Mouse (Mus musculus): ENCODE measurements around the gene Ddx6.
A peak's percentile ranks its signal among the peaks of the same experiment; 100 is the strongest.
"Not testable (repeated sequence)": the region's sequence is repeated elsewhere in the genome, so short reads cannot be mapped to it uniquely, and the experiment has no call there.

The Ddx6 gene

DNA sequence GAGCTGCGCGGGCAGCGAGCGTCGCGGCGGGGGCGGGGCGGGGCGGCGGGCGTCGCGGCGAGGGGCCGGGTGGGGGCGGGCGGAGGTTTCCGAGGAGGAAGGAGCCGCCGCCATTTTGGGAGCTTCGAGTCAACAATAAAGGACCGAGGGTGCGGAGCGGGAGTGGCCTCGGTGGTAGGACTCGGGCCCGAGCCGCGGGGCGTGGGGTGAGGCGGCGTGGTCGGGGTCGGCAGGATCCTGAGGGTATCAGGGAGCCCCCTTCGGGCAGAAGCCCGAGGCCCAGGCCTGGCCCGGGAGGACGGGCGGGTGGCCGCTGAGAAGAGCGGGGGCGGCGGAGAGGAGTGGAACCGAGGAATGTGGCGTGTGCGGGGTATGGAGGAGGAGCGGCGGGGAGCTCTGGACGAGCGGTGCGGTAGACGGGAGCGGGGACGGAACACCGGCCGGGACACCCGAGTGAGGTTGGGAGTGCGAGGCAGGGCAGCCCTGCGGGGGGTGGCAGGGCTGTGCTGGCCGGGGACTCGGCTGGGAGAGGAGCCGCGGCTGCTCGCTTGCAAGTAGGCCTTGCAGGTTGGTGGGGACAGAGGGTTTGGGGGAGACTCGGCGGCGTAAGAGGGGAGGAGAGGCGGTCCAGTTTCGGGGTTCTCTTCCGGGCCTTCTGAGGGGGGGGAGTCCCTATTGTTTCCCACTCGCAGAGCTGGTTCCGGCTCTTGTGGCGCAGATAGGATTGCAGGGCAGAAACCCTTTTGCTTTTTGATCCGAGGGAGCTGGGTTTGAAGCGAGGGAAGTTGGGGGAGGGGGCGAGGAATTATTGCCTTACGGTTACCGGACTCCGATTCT is at the start of gene Ddx6:
Gene Ddx6, plus strand, starts transcription at position 114 of the 837 bp plus-strand sequence.
- peak; percentile 81 for DNase-seq (ENCODE audit: low read depth, low spot score)

DNA sequence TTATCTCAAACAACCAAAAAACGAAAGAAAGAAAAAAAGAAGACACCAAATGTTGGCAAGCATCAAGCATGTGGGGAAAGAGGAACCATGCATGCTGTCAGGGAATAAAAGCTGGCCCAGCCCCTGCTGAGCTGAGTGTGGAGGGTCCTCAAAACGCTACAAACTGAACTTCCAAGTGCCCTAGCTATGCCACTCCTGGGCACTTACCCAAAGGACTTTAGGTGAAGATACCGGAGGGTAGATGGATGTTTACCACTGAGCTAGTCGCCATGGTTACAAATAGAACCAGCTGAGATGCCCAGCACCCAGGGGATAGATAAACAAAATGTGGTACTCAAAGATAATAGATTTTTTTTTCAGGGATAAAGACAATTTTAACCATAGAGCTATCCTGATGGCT is 43.1 kb upstream of the Ddx6 start, which contains the start of gene Cxcr5:
Gene Cxcr5, minus strand, starts transcription at position 281 of the 400 bp plus-strand sequence.
- DNase-seq (ENCODE audit: low read depth, low spot score), result no peak

DNA sequence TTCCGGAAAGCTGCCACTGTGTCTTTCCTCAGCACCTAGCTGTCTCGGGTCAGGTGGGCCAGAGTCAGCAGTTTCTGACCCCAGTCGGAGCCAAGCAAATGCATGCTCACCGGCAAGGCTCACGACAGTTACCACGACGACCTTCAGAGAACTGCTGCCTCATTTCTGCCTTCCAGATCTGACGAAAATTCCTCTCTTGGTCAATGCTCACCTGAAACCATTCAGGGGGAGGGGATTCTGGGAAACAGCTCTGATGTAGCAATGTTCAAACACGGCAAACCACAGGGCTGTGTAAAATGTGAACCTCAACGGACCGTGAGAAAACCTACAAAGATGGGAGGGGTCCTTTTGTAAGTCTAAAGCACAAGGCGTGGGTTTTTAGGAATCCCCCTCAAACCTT is 41.8 kb upstream of the Ddx6 start:
- peak; percentile 49 for DNase-seq (ENCODE audit: low read depth, low spot score)

DNA sequence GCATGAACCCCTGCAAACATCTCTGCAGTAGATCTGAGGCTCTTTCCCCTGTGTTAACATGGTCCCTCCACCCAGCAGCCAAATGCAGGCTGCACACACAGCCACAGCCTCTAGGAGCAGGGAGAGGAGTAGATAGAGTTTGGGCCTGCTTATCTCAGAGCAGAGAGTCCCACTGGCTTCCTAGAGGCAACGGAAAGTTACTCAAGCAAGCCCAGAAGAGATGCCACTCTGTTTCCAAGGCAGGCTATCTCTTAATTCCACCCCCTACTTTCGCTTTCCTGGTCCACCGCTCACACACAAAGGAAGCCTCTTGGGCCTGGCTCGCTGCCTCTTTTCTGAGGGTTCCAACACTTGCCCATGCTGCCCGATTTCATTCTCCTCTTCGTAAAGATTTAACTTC is 39.3 kb upstream of the Ddx6 start:
- no peak for DNase-seq (ENCODE audit: low read depth, low spot score)

DNA sequence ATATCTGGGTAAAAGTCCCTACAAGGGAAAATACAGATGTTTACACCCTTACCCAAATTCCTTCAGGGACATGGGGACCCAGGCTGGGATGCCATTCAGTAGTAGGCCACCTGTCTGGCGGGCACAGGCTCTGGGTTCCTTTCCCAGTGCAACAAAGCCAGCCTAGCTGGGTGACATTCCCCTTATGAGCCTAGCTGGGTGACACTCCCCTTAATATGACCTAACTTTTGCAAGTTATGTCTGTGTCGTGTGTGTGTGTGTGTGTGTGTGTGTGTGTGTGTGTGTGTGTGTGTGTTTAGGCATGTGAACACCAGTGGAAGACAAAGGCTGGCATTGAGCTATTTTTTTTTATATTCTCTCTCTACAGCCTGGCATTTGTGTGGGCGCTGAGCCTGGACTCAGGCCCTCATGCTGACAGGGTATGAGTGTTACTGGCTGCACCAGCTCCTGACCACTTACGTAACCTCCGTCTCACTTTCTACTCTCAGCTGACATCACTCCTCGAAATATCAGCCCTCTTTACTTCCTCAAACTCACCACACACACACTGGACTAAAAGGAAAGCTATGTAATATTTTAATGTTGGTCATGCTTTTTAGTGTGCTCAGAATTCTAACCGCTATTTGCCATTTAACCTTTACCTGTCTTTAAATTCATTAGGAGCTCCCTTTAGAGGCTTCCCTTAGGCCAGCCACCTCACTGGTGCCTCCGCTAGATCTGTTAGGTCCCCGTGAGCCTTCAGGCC is 37.2 kb upstream of the Ddx6 start:
- DNase-seq (ENCODE audit: low read depth, low spot score), result no peak

DNA sequence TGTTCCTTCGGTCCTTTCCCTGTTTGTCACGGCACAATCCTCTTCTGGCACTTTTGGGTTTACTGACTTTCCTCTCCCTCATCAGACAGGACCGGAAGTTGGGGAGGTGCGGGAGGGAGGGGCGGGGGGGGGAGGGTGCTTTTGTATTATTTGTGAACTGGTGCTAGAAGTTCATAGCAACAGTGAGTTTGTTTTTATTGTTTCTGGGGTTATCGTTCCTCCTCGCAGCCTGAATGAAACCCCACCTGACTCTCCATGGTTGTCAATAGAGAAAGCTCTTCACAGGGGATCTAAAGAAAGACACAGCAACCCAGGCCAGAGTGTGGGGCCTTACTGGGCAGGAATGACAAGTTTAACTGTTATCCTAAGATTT is 36.6 kb upstream of the Ddx6 start:
- no peak for DNase-seq (ENCODE audit: low read depth, low spot score)

DNA sequence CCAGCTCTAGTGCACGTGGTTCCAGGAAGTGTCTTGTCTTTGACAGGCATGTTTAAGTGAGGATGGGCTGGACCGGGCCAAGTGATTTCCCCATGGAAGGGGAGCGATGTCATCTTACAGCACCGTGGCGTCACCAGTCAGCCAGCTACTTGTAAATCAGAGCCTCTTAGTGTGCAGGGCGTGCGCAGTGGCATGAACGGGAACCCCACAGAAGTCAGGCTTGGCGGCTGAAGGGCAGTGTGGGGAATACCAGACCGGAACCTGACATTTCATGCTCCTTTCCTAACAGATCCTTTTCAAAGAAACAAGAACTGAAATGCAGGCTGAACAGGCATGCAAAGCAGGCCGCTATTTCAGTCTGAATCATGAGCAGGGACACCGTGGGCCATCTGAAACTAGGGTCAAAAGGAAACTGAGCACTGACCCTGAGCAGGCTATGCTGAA is 33.7 kb upstream of the Ddx6 start:
- no peak for DNase-seq (ENCODE audit: low read depth, low spot score)

DNA sequence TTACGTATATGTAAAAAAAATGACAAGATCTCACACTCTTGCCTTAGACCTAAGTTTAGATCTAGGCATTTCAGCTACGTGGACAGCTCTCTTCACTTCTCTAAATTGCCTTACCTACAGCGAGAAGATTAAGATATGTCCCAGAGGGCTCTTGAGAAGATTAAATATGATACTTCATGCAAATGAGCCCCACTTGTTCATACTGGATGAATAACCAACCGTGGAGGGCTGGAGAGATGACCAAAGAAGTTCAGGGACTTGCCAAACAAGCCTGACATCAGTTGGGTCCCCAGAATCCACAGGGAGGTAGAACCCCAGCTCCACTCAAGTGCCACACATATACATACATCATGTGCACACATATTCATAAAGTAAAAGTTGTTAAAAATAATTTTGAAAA is 31.4 kb upstream of the Ddx6 start:
- no peak for DNase-seq (ENCODE audit: low read depth, low spot score)

DNA sequence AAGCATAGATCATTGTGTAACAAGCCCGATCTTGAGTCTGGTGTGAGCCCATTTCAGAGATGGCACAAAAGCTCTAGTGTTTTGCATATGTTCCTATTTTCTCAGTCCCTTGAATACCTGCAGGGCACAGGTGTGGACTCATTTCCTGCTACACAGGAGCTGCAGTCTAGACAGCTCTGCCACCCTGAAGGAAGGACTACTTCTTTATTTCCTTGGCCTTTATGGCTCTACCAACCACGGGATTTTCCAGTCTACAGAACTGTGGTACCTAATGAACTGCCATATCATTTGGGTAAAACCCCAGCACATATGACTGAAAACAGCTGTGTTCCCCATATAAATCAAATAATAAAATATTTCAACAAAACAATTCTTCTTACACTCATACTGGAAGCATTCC is 29.6 kb upstream of the Ddx6 start:
- DNase-seq (ENCODE audit: low read depth, low spot score), result no peak

DNA sequence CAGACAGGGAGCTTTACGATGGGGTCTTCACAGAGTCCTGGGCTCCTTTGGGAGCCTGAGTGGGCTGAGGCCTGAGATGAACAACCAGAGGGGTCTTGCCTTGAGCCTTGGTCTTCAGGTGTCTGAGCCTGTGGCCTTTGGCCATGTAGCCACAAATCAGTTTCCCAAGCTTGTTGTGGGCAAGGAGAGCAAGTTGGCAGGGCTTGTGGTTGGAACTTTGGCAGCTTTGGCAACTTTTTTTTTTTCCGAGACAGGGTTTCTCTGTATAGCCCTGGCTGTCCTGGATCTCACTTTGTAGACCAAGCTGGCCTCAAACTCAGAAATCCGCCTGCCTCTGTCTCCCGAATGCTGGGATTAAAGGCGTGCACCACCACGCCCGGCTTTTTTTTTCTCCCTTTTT is 28.6 kb upstream of the Ddx6 start:
- not testable (repeated sequence) for DNase-seq (ENCODE audit: low read depth, low spot score)

DNA sequence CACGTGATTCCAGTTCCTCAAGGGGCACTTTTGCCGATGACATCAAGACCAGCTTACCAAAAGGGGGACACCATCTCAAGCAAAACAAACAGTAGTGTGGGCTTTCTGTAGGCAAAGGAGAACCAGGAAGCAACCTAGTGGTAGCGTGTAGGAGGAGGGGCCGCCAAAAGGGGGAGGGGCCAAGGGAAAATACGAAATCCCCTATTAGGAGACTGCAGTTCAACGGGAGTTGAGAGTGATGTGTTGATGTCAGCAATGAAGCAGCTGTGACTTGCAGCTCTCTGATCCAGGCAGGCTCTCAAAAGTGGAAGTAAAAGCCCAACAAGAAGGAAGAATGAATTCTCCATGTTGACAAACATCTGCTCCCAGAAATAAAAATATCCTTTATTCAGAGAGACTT is 25.3 kb upstream of the Ddx6 start:
- peak; percentile 71 for DNase-seq (ENCODE audit: low read depth, low spot score)

DNA sequence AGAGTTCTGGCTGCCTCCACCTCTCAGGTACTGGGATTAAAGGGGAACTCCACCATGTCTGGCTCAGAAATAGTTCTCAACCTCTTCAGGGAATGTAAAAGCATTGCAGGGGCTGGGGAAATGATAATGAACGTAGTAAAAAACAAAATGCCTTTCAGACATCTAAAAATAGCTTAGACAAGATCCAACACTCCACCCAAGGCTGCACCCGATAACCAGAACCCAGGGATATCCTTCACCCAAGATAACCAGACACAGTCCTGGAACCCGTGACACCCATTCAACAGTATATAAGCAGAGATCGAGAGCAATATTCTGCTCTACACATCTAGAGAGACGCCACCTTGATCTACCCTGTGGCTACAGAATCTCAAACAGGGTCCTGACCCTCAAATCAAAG is 24.6 kb upstream of the Ddx6 start:
- DNase-seq (ENCODE audit: low read depth, low spot score), result no peak

DNA sequence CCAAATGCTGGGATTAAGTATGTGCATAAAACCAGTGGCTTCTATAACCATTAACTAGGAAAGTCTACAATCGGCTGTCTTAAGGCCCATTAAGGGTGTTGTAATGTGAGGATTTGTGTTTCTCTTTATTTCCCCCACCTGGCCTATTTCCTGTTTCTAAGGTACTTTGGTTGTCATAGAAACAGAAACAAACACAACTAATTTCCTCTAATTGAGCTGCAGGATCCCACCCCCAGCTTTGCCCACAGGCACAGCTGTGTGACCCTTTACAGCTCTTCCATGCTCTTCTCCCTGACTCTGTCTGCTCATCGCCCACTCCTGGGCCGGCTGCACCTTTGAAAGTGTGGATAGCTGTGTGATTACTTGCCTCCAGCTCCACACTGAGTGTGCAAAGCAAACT is 23.3 kb upstream of the Ddx6 start:
- no peak for DNase-seq (ENCODE audit: low read depth, low spot score)

DNA sequence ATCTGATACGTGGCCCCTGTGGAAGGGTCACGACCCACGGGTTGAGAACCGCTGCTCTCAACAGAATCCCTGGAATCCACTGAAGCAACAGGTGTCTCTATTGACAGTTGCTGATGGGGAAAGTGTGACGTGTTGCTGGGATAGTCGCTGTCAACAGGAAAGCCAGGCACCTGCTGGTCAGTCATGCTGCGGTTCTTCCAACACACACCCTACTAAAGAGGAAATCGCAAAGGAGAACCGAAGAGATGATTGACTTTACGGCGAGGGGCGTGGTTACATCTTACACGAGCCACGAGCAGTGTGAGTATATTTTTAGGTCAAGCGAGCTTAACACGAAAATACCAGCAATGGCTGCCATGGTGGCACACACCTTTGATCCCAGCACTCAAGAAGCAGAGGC is 22.3 kb upstream of the Ddx6 start:
- DNase-seq (ENCODE audit: low read depth, low spot score), result no peak

DNA sequence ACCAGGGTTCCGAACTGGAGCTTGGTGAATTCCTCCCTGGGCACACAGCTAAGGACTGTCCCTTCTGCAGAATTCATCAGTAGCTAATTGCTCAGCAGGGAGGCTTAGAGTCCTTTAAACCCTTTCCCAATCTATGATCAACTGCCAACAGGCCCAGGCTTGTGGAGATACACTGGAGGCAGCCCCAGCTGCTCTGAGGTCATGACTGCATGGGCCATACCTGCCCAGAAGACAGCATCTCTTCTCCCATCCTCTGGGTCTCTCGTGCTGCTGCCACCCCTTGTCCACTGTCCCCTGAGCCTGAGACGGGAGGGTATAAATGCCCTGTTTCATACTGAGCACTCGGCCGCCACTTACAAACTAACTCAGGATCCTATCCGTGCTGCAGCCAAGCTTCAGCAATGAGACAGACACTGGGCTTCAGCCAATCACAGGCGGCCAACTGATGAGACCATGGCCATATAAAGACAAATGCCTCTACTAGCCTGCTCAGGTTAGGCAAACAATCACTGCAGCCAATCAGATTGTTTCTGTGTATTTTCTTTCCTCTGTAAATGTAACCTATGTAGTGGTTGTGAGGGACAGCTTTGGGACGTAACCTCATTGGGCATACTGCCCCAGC is 17.9 kb upstream of the Ddx6 start:
- peak; percentile 51 for DNase-seq (ENCODE audit: low read depth, low spot score)

DNA sequence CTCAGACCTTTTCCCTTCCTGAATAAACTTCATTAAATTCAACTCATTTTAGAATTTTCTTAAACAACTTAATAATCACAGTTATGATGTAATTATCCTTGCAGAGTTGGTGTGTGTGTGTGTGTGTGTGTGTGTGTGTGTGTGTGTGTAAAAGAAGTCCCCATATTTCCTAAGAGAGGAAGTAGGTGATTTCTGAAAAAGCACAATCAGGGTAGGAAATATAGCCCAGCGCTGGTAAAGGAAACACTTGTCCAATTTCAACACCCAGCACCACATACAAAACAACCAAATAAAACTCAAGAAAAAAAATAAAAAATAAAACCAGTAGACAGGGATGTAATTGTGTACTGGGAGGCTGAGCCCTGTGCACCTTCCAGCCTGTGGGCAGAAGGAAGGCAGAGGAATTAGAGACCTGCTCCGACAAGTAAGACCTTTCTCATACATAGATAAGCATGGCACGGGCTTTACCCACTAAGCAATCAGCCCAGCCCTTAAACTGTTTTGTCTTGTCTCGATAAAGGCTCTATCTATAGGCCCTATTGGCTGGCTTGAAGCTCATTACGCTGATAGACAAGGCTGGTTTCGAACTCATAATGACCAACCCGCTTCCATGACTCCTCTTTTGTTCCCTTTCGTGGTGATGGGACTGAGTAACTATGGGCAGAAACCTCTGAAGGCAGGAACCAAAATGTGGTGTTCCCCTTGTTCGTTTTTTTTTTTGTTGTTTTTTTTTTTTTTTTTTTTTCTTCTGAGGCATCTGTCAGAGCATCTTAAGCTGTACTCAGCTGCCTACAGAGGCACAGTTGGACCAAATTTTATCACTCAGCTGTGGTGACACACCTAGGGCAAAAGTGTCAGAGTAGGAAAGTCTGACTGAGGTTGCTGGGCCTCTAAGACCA is 17.2 kb upstream of the Ddx6 start:
- no peak for DNase-seq (ENCODE audit: low read depth, low spot score)

DNA sequence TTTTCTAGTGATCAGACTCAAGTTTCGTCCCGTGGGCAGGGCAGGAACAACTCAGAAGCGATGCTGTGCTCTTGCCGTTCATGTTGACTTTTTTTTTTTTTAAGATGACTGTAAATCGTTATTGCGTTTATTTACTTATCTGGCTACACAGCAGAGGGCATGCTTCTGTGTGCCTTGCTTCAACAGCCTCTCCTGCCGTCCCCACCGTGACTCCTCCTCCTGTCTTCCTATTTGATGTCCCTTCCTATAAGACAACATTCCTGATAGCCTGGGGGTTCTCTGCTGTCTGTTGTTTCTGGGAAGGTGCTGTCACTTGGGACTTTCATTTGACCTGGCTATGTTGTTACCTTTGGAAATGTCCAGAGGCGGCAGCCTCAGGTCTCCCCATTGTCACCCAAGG is 16.1 kb upstream of the Ddx6 start:
- peak; percentile 46 for DNase-seq (ENCODE audit: low read depth, low spot score)

DNA sequence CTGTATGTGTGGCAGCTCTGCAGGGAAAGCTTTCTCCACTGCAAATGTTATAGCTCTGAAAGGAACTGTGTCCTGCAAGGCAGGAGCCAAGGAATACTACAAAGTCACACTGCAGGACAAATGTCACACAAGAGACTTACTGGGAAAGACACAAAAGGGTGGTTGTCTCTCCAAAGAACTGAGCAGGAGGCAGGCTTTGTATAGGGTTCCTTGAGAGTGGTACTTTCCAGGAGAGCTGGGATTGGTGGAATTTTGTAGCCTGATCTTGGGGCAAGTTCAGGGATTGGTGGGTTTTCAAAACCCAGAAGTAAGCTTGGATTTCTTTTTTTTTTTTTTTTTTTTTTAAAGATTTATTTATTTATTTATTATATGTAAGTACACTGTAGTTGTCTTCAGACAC is 15.6 kb upstream of the Ddx6 start:
- peak; percentile 48 for DNase-seq (ENCODE audit: low read depth, low spot score)

DNA sequence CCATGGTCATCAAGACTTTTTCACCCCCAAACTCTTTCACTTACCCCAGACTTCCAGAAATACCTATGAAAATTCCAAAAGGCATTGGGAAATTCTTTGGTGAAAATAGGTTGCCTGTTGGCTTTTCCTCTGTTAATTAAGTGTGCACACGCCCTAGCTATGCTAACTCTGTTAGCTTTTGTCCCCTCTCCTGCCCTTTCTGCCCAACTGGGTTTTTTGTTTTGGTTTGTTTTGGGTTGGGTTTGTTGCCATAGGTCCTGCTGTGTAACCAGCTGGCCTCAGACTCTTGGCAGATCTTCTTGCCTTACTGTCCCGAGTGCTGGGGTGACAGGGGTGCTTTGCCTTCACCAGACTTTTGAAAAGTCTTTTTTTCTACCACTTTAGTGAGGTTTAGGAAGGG is 13.7 kb upstream of the Ddx6 start:
- DNase-seq (ENCODE audit: low read depth, low spot score), result peak; percentile 79

DNA sequence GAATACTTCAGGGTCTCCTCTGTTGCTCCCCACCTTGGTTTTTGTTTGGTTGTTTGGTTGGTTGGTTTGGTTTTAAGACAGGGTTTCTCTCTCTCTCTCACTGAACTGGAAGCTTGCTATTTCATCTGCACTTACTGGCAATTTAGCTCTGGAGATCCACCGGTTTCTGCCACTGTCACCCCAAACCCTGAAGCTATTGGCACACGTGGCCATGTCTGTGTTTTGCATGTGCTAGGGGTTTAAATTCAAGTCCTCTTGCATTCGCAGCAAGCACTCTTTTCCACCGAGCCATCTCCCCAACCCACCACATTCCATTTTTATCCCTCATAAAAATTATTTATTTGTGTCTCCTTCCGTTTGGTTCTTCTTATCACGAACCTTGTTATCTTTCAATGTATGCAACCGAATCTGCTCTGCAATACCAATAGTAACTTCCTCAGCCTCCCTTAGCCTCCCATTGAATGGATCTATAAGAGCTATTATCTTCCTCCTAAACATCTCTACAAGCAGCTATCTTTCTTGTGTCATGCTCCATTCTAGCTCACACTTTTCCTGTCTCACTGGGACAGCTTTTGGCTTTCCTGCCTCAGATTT is 13.0 kb upstream of the Ddx6 start:
- no peak for DNase-seq (ENCODE audit: low read depth, low spot score)

DNA sequence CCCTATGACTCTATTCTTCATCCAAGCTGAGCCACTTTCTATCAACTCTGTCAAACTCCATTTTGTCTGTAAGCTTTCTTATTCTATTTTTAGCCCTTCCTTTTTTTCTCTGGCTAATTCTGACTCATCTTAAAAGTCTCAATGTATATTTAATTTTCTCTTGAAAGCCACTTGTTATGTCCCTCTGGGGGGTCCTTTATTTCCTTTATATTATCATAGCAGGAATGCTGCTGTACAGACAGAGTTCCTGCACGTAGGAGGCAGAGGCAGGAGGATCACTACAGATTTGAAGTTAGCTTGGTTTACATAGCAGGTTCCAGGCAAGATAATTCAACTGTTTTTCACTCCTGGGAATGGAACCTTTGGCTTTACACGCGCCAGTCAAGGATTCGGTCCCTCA is 11.5 kb upstream of the Ddx6 start:
- DNase-seq (ENCODE audit: low read depth, low spot score), result peak; percentile 92
